ENCODE assay signal across 28 mouse cellular contexts in genomic region chr14:118582333-118582941, GRCm38 (mm10).
DNase-seq lines count a peak whose midpoint lies in the region; ATAC-seq and TF ChIP-seq lines count a peak whose summit lies in the region.
"Had no signal": no experiment of that assay in that cellular context is flagged by ENCODE, and none has a peak within 500 bp of the region (broad histone marks: within the 10 kb centered on the region; RNA-seq: fewer than 3 reads in every experiment).

No protein-coding gene starts in this region.

- no peak overlapping the region for H3K27ac ChIP-seq in intestine, embryonic 14.5 days (ENCODE audit: low read depth)
- H3K27ac ChIP-seq in intestine, postnatal 0 days (ENCODE audit: low read depth, low read length), result no peak overlapping the region
- no peak overlapping the region for H3K27ac ChIP-seq in intestine, embryonic 16.5 days (ENCODE audit: low read length)
- no peak overlapping the region for H3K27ac ChIP-seq in gastrocnemius, adult 2 months
- H3K27ac ChIP-seq: embryonic facial prominence, embryonic 12.5 days; embryonic facial prominence, embryonic 15.5 days; forebrain, embryonic 15.5 days; heart, embryonic 15.5 days; hindbrain, embryonic 10.5 days; hindbrain, embryonic 13.5 days had no signal

- intact Hi-C loops in gastrocnemius, adult 2 months (cut with DNase I), result no loop called here

- DNase-seq in intestine, embryonic 14.5 days (ENCODE audit: low spot score), result no peak
- DNase-seq in gastrocnemius, adult 2 months, result no peak
- no peak for DNase-seq in c-Kit-positive CD71-positive TER-119-positive erythroid progenitor cells, embryonic 14.5 days (ENCODE audit: low spot score)
- DNase-seq in lung, postnatal 4 days, result no peak
- DNase-seq: adrenal gland, adult 8-10 months; adrenal gland, postnatal 25 days; cerebellum, adult 18-20 months; cerebellum, adult 9-10 months; cerebellum, postnatal 14 days; gastrocnemius, postnatal 10 days; gastrocnemius, postnatal 36 days; heart, adult 18-20 months; heart, postnatal 10 days; kidney, adult 18-20 months had no signal

- H3K4me1 ChIP-seq in intestine, embryonic 14.5 days (replicated peaks; ENCODE audit: control insufficient read depth, insufficient read depth, low read length), result no peaks in the 10 kb centered on the region
- H3K4me1 ChIP-seq in intestine, postnatal 0 days (replicated peaks; ENCODE audit: control insufficient read depth, insufficient read depth, low read length), result no peaks in the 10 kb centered on the region
- H3K4me1 ChIP-seq in intestine, embryonic 16.5 days (ENCODE audit: control insufficient read depth, insufficient read depth, low read length), result no peaks in the 10 kb centered on the region
- H3K4me1 ChIP-seq: embryonic facial prominence, embryonic 12.5 days; forebrain, embryonic 15.5 days; heart, embryonic 12.5 days; heart, embryonic 15.5 days; hindbrain, embryonic 10.5 days; hindbrain, embryonic 13.5 days had no signal

- WGBS in intestine, embryonic 14.5 days, result 60% methylated on average over 8 of the region's 8 CpGs
- WGBS in intestine, postnatal 0 days, result 43% methylated on average over 8 of the region's 8 CpGs
- WGBS in intestine, embryonic 16.5 days, result 62% methylated on average over 8 of the region's 8 CpGs

- no peaks in the 10 kb centered on the region for H3K9me3 ChIP-seq in intestine, embryonic 14.5 days (ENCODE audit: control insufficient read depth, low read length)
- no peaks in the 10 kb centered on the region for H3K9me3 ChIP-seq in intestine, postnatal 0 days (ENCODE audit: control insufficient read depth)
- no peaks in the 10 kb centered on the region for H3K9me3 ChIP-seq in intestine, embryonic 16.5 days (ENCODE audit: control insufficient read depth, low read length)
- H3K9me3 ChIP-seq: embryonic facial prominence, embryonic 12.5 days; embryonic facial prominence, embryonic 15.5 days; forebrain, embryonic 15.5 days; heart, embryonic 12.5 days; heart, embryonic 15.5 days; hindbrain, embryonic 10.5 days; hindbrain, embryonic 13.5 days had no signal

- H3K4me2 ChIP-seq in intestine, embryonic 14.5 days (ENCODE audit: low read length), result no peak overlapping the region
- no peak overlapping the region for H3K4me2 ChIP-seq in intestine, postnatal 0 days (replicated peaks; ENCODE audit: low read depth)
- no peak overlapping the region for H3K4me2 ChIP-seq in intestine, embryonic 16.5 days (ENCODE audit: low read depth, low read length)
- H3K4me2 ChIP-seq: embryonic facial prominence, embryonic 12.5 days; embryonic facial prominence, embryonic 15.5 days; forebrain, embryonic 15.5 days; heart, embryonic 12.5 days; heart, embryonic 15.5 days; hindbrain, embryonic 13.5 days had no signal

- no peaks in the 10 kb centered on the region for H3K36me3 ChIP-seq in intestine, embryonic 14.5 days (ENCODE audit: control insufficient read depth, insufficient read depth, low read length)
- no peaks in the 10 kb centered on the region for H3K36me3 ChIP-seq in intestine, postnatal 0 days (ENCODE audit: control insufficient read depth, insufficient read depth)
- no peaks in the 10 kb centered on the region for H3K36me3 ChIP-seq in intestine, embryonic 16.5 days (ENCODE audit: control insufficient read depth, insufficient read depth, low read length)
- H3K36me3 ChIP-seq: embryonic facial prominence, embryonic 12.5 days; embryonic facial prominence, embryonic 15.5 days; forebrain, embryonic 15.5 days; heart, embryonic 12.5 days; heart, embryonic 15.5 days; hindbrain, embryonic 10.5 days; hindbrain, embryonic 13.5 days had no signal

- H3K27me3 ChIP-seq in intestine, embryonic 14.5 days (replicated peaks; ENCODE audit: control insufficient read depth, insufficient read depth, low read length), result no peaks in the 10 kb centered on the region
- H3K27me3 ChIP-seq in intestine, postnatal 0 days (replicated peaks; ENCODE audit: control insufficient read depth, insufficient read depth, low read length), result no peaks in the 10 kb centered on the region
- no peaks in the 10 kb centered on the region for H3K27me3 ChIP-seq in intestine, embryonic 16.5 days (replicated peaks; ENCODE audit: control insufficient read depth, insufficient read depth, low read length)
- H3K27me3 ChIP-seq: embryonic facial prominence, embryonic 12.5 days; embryonic facial prominence, embryonic 15.5 days; forebrain, embryonic 15.5 days; heart, embryonic 15.5 days had no signal

- H3K9ac ChIP-seq in intestine, embryonic 14.5 days (ENCODE audit: low read length), result no peak overlapping the region
- no peak overlapping the region for H3K9ac ChIP-seq in intestine, postnatal 0 days (ENCODE audit: low read depth, low read length)
- H3K9ac ChIP-seq in intestine, embryonic 16.5 days (ENCODE audit: low read depth, low read length), result no peak overlapping the region
- H3K9ac ChIP-seq: embryonic facial prominence, embryonic 12.5 days; embryonic facial prominence, embryonic 15.5 days; forebrain, embryonic 15.5 days; heart, embryonic 12.5 days; heart, embryonic 15.5 days; hindbrain, embryonic 13.5 days had no signal

- ATAC-seq in intestine, embryonic 14.5 days (replicated peaks; ENCODE audit: low FRiP score, low TSS enrichment, low read depth), result peak; percentile 72
- ATAC-seq in intestine, postnatal 0 days, result no peak
- ATAC-seq in granulocyte monocyte progenitor cell, adult 5-6 weeks (replicated peaks; ENCODE audit: poor library complexity, severe bottlenecking), result peak; percentile 68
- ATAC-seq in intestine, embryonic 16.5 days, result peak; percentile 88
- 0 out of 2 replicates have a peak, but pooled peaks have one; percentile 29 for ATAC-seq in megakaryocyte-erythroid progenitor cell, adult 5-6 weeks (replicated peaks; ENCODE audit: low FRiP score, low TSS enrichment, poor library complexity, severe bottlenecking)
- ATAC-seq: activated CD4-positive, CD25-positive, alpha-beta regulatory T cell, adult 4 months; CD4-positive, CD25-positive, alpha-beta regulatory T cell, adult 4 months; forebrain, embryonic 15.5 days; hindbrain, embryonic 16.5 days had no signal

- no peak overlapping the region for H3K4me3 ChIP-seq in intestine, embryonic 14.5 days (ENCODE audit: low read depth, low read length)
- no peak overlapping the region for H3K4me3 ChIP-seq in intestine, postnatal 0 days (ENCODE audit: low read depth, low read length)
- no peak overlapping the region for H3K4me3 ChIP-seq in intestine, embryonic 16.5 days (ENCODE audit: low read length)
- no peak overlapping the region for H3K4me3 ChIP-seq in gastrocnemius, adult 2 months
- H3K4me3 ChIP-seq: embryonic facial prominence, embryonic 12.5 days; embryonic facial prominence, embryonic 15.5 days; forebrain, embryonic 15.5 days; heart, embryonic 12.5 days; heart, embryonic 15.5 days; hindbrain, embryonic 10.5 days; hindbrain, embryonic 13.5 days had no signal

- TF ChIP-seq CTCF in intestine, postnatal 0 days (IDR thresholded peaks at IDR 0.05; ENCODE audit: low read depth), result no peak
- TF ChIP-seq CTCF in gastrocnemius, adult 2 months (IDR thresholded peaks at IDR 0.05), result no peak
